Mouse (Mus musculus): ENCODE data around the gene Erg.

Gene Erg

DNA sequence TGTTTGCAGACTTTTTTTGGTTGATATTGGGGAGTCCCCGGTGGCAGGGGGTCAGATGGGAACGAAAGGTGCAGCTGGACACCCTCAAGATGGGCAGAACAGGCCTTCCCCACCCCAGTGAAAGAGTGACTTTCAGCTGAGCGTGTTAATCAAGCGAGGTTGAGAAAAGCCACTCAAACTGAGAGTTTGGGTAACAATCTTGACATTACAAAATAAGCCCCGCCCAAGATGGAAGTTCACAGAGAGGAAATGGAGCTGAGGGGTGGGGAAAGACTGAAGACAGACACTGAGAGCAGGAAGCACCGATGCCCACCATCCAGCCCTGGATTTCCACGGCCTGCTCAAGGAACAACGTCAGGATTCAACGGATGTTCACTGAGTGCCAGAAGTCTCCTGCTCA is 237.8 kb downstream of the Erg start:
- no peak for DNase-seq (ENCODE audit: low read depth)

DNA sequence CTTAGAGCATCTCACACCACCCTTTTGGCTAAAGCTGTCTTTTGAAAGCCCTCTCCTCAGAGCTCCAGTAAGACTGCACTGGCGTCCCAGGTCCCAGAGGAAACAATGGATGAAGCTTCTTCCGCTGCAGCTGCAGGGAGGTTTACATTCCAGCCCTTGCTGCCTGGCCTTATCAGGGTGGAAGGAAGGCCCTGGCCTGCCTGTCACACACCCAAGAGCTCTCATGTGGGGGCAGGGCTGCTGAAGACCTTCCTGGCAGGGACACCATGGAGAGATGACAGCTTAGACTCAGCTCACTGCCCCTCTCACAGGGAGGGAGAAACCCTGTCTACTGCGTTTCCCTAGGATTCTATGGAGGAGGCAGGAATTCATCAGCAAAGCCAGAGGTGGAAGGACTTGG is 239.2 kb downstream of the Erg start:
- DNase-seq (ENCODE audit: low read depth): no peak

DNA sequence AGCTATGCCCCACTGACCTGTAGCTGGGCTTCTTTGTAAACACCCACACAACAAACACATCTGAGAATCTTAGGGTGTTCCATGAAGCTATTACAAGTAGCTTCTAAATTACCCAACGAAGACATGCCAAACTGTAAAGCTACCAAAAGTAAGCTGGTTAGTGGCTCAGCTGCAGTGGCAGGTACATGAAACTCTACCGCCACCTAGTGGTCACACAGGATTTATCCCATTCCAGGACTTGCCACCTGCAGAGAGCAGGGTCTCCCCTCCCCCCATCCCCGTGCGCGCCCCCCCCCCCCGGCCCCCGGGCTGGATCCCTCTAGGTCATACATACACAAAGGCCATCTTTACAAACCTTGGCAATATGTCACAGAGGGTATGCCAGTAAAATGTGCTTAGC is 240.5 kb downstream of the Erg start:
- DNase-seq (ENCODE audit: low read depth): no peak

DNA sequence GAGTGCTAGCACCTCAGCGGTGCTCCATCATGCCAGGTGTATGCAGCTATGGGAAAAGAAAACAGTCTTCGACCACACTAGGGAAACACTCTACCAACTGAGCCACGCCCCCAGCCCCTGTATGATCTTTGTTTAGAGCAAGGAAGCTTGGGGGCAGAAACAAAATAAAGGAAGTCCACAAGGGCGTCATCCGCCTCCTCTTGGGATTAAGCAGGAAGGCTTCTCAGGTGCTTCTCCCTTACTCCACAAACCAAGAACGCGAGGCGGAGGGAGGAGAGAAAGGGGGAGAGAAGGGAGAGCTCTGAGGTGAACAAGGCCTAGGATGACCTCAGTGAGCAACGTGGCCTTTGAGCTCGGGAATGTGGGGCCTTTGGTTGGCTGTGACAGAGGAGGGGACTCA is 241.4 kb downstream of the Erg start:
- no peak for DNase-seq (ENCODE audit: low read depth)

DNA sequence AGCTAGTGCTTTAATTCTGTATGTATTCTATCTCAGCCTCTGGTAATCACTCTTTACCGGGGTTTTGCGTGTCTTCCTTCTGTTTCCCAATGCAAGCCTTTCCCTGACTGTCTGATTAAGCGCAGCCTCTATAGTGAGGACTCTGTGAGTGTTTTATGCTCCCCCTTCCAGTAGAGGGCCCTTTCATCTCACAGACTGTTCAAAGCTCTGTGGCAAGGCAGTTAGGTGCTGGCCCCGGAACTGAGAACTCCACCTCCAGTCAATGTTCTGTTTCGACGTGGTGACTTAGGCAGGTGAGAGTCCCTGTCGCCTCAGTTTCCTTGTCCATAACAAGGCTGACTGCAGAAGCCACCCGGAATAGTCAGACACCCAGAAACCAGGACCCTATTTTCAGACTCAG is 244.4 kb downstream of the Erg start:
- DNase-seq (ENCODE audit: low read depth): no peak

DNA sequence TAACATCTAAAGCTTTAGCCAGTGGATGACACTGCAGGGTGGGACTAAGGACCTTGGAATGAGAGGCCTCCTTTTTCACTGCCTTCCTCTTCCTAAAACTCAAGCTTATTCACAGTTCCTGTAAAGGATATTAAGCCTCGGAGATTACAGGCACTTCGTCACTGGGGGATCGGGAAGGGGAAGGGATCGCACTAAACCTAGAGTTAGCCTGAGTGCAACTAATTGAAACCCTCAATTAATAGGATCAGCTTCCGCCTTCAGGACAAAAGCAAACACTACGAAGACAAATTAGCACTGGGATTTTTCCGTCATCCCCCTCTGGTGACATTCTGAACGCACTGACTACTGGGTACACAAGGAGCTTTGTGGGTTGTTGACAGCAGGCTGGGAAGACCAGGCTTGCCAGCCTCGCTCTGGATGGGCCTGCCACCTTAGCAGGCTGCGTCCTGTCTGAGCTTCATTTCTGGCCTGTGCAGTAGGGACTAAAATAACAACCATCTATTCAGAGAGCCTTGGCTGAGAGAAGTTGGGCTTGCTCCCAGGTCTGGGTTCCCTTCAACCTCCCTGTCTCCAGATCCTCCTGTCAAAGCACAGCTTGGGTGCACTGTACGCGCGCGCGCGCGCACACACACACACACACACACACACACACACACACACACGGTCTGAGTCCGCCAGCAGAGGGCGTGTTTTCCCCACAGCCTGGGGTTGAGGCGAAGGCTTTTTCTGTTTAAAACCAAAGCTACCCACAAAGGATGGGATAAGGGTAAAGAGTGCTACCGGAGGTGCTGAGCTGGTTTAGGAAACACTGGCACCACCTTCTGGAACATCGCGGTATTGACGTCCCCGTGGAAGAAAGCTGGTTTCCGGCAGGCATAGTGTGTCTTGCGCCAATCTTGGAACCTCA is 245.3 kb downstream of the Erg start:
- peak; percentile 84 for DNase-seq (ENCODE audit: low read depth)

DNA sequence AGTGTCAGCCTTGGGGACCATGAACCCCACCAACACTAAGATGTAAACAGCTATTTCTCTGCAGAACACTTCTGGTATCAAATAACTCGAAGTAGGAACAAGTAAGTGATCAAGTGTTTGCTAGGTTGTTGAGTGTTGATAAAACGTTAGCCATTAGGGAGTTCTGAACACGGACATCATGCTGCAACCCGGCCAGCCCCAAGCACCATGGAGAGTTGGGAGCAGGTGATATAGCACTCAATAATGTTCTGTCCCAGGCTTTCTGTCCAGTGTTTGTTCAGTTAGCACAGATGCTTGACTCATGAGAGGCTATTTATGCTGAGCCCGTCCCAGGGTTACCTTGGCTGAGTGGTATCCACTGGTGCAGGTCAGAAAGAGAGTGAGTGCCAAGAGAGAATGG is 254.2 kb downstream of the Erg start:
- DNase-seq (ENCODE audit: low read depth): no peak

DNA sequence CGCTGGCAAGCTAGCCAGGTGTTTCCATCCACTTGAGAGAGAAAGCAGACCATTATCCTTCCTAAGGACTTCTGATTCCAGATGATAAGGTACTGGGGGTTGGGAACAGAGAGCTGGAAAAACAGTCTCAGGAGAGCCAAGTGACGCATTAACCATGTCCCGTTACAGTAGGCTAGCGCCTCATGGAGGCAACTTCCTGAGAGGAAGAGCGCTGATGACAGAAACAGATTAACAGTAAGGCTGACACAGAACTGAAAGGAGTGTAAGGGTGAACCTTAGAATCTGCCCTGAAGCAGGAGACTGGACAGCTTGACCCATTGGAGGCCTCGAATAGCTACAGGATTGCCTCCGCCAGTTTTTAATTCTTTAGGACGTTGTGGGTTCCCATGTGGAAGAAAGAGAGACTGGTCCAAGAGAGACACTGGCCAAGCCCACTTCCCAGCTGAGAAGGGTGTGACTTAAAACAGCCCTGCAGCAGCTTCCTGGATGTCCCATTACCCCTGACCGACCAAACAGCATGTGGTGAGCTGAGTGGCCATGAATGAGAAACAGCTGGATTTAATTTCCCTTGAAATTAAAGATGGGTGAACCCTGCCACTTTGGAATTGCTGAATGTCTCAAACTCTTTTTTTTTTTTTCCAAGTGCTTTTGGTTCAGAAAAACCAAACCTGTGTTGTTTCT is 264.3 kb downstream of the Erg start:
- peak; percentile 34 for DNase-seq (ENCODE audit: low read depth)
